Mouse (Mus musculus) kidney, adult 18-20 months (tissue): Measurements from ENCODE around the gene Ube2q2.

ENCODE experiments used
- DNase-seq: peaks from one replicate; pipeline ENCODE4 v3.0.0; 2021

Ube2q2 gene

DNA sequence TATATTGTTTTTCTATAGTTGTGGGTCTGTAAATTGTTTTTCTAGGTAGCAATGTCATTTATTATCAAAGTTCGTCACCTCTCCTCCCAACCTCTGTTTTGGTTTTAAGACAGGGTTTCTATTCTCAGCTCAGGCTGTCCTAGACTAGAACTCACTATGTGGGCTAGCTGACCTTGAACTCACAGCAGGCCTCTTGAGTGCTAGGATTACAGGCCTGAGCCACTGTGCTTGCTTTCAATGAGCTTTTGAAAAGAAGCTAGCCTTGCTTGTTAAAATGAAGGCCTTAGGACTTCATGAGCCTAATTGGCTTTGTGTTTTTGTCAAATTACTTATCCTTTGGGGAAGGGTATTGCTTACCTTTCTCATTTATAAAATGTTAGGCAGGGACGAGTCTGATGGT lies 25.6 kb downstream of the Ube2q2 start:
- DNase-seq: no peak

DNA sequence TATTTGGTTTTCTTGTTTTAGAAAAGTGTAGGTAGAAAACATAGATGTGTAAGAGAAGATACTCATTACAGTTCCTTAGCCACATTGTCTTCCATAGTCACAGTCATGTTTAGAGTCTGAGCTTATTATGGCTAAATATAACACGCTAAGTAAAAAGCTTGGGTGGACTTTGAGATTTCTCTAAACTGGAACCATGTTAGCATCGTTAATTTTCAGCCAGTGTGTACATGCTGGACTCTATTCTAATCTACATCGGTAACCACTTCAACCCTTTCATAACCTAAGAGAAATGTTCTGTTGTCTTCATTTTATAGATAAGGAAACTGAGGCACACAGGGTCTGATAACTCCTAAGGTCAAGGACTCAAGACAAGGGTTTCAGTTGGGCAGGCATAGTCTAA lies 47.2 kb downstream of the Ube2q2 start:
- no peak for DNase-seq

DNA sequence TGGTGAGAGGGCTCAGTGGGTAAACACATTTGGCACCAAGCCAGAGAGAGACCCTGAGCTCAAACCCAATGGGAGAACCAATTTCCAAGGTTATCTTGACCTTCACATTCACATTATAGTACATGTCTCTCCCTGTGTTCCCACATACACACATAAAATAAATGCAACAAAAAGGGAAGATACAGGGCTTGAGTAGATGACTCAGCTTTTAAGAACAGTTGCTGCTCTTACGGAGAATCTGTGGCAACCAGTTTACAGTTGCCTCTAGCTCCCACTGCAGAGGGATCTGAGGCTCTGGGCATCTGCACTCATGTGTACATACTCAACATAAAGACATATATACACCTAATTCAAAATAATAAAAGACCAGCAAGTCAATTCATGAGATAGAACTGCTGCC lies 49.6 kb downstream of the Ube2q2 start:
- no peak for DNase-seq

DNA sequence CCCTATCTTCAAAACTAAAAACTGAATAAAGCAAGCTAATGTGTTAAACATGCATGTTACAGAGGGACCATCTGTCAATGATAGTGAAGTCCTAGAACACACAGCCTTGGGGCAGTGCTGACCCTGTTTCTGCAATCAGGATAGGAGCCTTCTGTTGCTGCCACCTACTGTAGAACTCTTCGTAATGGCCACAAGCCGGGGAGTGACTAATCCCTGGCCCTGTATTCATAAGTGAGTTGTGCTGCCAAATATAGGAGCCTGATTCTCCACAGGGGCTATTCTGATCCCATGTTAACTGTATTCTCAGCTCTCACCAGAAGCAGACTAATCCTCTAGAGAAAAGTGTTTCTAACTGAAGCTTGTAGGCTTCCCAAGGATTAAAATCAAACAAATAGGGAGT lies 50.7 kb downstream of the Ube2q2 start:
- DNase-seq: no peak

DNA sequence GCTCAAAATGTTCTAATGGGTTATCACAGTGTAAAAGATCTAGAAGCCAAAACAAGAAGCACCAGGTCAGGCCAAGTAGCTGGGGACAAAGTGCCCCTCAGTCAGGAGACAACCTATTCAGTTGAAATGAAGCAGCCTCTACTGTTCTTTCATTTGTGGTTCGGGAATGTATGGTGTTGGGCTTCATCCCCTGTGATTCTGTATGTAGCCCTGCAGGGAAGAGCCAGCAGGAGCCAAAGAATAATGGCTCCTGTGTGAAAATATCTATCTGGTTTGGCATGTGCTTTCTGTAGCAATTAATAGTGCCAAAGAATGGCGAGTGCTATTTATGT lies 59.8 kb downstream of the Ube2q2 start:
- no peak for DNase-seq

DNA sequence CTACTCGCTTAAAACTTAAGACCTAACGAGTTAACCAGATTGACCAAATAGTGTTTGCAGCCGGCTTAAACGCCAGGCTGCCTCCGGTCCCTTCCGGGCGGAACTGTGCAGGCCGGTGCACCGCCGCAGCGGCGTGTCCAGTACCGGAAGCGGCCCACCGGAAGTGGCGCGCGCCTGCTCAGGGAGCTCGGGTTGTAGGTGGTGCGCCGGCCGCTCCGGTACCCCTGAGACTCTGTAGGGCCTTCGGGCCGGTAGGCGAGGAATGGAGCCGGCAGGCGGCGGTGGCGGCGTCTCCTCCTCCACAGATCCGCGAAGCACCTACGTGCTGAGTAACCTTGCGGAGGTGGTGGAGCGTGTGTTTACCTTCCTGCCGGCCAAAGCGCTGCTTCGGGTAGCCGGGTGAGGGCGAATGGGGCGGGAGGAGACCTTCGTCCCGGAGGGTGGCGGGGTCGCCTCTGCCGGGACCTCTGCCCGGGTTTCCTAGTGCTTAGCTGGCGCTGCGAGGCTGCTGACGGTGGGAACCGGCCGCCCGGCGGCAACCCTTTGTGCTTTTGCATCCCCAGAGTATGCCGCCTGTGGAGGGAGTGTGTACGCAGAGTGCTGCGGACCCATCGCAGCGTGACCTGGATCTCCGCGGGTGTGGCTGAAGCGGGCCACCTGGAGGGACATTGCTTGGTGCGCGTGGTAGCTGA lies 60.3 kb downstream of the Ube2q2 start, which contains the start of gene Fbxo22:
TSS of gene Fbxo22 (plus strand) at position 136 of the 692 bp plus-strand sequence.
- DNase-seq: peak; percentile 88

DNA sequence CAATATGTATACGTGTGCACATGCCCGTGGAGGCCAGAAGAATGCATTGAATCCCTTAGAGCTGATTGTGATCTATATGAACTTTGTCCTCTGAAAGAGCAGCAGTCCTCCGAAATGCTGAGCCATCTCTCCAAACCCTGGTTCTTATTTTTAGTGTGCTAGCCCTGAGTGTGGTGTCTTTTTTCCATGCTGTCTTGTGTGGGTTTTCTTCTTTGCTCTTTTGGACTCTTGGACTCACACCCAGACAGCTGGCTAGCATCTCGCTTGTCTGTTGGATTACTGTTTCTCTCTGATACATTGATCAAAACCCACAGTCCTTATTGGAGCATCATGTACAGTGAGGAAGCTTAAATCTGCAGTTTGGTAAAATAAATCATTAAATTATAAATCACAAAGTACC lies 63.0 kb downstream of the Ube2q2 start:
- DNase-seq: peak; percentile 35

DNA sequence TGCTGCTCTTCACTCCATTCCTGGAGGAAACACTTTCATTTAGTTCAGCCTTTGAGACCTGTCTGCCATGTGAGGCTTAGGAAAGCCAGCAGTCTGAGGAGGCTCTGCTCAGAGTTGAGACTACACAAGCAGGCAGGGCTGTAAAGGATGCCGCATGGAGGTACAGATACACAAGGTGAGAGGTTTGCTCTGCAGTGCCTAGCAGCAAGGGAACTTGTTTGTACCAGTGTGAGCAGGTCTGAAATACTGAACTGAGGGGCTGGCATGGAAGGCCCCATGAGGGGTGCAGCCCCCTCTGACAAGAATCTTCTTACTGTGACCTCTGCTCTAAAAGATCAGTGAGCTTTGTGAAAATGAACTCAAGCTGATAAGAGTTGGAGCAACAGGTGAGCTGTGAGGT lies 64.7 kb downstream of the Ube2q2 start:
- no peak for DNase-seq

DNA sequence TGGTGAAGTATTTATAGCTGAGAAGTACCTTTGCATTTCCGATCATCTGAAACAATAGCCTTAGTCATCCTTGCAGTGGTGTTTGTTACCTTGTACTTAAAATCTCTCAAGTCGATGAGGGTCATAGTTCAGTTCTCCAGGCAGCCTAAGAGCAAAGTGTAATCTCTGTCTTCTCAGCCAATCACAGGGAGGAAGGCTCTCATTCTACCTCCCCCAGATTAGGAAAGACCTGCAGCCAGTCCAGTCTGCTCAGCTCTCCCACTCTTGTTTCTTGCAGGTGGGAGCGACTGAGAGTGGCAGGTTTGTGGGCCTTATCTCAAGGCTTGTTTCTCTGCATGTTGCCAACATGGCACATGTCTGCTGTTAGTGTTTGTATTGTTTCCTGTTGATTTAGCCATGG lies 66.4 kb downstream of the Ube2q2 start:
- DNase-seq: no peak

DNA sequence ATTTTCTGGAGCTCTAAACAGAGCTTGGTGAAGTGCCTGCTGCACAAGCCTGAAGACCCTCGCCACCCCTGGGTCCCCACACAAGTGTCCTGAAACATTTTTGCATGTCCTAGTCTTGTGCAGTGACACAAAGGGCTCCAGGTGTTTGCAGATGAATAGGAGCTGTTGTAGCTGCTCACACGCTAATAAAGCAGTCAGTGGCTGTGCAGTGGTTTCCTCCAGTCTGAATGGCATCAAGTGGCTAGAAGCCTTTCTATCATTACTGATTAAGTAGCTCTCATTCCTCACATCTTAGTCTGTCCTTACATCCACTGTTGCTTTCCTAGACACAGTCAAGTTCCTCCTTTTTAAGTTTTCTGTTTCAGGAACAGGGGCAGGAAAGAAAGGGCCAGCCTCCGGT lies 67.0 kb downstream of the Ube2q2 start:
- DNase-seq: no peak

DNA sequence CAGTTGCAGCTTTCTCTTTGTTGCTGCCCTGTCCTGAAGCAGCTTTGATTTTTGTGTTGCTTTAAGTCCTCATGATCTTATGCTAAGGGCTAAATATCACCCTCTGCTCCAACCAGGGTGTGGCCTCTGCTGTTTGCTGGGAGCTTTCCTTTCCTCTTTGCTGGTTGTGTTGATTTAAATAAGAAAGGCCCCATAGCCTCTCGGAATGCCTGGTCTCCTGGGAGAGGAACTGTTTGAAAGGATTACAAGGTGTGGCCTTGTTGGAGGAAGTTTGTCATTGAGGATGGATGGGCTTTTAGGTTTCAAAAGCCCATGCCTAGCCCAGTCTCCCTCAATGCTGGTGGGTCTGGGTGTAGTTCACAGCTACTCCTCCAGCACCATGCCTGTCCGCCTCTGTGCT lies 67.4 kb downstream of the Ube2q2 start:
- no peak for DNase-seq

DNA sequence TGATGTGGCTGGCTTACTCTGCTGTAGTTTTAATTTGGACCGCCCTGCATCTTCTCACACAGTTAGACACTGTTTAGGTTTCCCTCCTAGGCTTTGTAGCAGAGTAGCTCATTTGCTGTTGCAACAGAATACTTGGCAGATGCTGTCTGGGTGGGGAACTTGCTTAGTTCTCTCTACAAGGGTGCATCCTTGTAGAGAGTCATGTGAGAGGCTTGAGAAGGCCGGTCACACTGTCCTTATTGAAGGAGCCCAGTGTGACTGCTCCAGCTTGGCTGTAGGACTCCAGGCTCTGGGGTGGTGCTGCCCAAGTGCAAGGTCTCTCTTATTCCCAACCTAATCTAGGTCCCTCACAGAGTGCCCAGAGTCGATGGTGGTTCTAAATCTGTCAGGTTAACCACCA lies 68.7 kb downstream of the Ube2q2 start:
- DNase-seq: no peak

DNA sequence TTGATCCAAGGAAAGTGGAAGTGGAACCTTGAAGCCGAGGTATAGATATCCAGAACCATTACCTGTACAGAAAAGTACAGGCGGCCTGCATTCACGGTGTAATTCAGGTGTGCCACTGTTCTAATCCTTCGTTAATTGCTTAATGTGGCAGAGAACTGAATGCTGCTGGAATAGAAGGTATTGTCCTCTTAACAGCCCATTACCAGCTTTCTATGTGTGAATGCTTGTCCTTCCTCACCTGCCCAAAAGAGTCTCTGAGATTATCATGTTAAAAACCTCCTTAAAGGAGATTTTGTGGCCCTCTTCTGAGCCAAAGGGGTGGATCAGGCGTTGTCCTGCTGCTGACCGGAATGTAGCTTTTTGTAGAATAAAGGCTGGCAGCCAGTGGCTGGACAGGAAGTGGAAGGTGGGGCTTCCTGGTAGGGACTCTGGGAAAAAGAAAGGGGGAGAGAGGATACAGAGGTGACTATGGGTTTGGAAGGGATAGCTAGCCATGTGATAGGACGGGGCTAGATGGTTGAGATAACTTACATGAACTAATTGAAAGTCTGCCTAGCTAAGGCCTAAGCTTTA lies 76.6 kb downstream of the Ube2q2 start:
- DNase-seq: no peak

DNA sequence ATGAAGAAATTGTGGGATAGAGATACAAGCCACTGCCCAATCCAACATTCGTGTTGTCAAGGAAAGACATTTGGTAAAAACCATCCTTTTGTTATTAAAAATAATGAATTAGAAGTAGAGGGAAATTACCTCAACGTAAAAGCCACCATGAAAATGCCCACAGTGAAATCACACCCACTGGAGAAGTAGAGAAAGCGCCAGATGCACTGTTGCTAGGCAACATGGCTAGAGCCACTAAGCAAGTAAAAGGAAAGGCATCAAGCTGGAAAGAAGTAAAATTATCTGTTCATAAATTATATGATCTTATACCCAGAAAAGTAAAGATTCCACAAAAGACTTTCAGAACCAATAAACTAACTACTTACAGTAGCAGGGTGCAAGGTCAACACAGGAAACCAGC lies 77.6 kb downstream of the Ube2q2 start:
- DNase-seq: no peak

DNA sequence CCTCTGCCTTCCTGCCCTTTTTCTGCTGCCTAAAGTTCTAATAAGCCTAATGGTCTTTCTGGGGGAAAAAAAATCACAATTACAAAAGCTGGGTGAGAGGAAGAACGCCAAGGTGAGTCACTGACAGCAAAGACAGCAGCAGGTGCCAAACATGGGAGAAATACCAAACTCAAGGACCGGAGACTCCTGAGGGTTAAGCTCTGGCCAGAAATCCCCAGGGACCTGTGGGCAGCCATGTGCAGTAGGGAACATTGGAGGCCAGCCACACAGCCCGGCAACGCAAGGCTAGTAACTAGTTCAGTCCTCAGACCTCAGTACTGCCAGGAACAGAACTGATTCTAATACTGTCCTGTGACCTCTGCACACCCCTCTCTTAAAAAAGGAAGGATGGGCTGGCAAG lies 79.5 kb downstream of the Ube2q2 start:
- DNase-seq: no peak

DNA sequence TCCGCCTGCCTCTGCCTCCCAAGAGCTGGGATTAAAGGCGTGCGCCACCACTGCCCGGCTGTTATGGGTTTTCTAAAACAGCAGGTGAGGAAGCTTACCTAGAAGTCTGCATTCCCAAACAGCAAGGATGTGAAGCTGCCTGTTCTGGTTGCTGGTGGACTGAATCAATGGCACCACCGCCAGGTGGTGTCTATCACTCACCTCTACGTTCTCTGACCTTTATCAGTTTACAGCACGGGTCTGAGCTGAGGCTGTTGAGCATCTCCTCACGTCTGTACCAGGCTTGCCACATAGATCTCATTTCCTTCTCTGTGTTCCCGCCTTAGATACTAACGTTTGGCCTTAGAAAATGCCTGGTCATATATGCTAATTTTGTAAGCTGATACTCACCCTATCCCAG lies 80.4 kb downstream of the Ube2q2 start:
- no peak for DNase-seq

DNA sequence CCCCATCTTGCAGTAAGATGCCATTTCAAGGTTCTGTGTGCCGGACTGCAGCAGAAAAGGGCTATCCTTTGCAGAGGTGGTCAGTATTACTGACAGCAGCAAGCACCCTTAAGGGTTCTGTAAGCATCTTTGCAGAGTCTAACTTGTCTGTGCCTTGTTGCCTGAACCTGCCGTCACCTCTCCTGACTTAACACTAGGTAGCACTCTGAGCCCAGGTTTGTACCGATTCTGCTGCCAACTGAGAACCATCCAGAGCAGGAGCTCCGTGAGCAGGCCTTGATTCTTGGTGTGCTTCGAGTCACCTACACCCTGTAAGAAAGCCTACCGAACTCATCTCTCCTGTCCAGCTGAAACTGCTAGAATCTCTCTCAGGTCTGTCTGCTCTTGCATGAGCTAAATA lies 82.9 kb downstream of the Ube2q2 start:
- DNase-seq: peak; percentile 36

DNA sequence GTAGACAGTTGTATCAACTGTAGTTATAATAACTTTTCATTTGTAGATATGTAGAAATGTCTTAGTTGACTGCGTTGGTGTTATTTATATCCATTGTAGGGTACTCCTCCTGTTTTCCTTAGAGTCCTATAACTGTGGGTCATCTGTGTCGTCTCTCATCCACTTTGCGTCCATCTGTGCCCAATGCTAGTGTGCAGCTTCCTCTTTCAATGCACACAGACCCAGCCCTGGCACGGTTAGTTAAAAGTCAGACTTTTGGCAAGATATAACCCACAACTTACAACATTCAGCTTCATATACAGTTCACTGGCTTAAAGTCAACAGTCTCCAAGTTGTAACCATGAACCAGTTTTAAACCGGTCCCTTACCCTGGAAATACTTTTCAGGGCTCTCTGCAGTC lies 83.5 kb downstream of the Ube2q2 start:
- no peak for DNase-seq

DNA sequence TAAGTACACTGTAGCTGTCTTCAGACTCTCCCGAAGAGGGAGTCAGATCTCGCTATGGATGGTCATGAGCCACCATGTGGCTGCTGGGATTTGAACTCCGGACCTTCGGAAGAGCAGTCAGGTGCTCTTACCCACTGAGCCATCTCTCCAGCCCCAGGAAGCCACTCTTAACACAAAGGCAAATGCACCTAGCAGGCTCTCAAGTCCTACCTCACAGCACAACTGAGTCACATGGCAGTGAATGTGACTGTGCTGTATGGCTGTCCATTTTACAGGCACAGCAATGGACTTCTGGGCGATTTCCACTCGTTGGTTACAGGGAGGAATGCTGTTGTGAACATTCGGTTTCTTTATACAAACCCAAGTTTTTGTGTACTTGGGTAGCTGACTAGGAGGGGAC lies 83.9 kb downstream of the Ube2q2 start:
- no peak for DNase-seq

DNA sequence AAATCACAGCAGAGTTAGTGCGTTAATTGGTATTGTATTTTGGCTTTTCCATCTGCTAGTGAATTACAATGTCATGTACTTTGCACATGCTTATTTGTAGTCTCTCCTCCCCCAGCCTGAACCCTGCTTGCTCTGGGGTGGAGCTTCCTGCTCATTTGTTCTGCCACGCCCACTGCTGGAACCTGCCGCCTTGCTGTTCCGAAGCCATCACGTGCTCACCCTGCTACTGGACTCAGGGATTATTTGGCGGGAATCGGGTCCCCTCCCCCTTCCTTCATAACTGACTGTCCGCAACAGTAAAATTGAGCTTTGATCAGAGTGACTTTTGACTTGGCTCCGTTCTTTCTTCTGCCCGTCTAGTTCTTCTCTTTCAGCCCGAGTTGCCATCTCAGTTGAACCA lies 84.4 kb downstream of the Ube2q2 start:
- DNase-seq: peak; percentile 79

DNA sequence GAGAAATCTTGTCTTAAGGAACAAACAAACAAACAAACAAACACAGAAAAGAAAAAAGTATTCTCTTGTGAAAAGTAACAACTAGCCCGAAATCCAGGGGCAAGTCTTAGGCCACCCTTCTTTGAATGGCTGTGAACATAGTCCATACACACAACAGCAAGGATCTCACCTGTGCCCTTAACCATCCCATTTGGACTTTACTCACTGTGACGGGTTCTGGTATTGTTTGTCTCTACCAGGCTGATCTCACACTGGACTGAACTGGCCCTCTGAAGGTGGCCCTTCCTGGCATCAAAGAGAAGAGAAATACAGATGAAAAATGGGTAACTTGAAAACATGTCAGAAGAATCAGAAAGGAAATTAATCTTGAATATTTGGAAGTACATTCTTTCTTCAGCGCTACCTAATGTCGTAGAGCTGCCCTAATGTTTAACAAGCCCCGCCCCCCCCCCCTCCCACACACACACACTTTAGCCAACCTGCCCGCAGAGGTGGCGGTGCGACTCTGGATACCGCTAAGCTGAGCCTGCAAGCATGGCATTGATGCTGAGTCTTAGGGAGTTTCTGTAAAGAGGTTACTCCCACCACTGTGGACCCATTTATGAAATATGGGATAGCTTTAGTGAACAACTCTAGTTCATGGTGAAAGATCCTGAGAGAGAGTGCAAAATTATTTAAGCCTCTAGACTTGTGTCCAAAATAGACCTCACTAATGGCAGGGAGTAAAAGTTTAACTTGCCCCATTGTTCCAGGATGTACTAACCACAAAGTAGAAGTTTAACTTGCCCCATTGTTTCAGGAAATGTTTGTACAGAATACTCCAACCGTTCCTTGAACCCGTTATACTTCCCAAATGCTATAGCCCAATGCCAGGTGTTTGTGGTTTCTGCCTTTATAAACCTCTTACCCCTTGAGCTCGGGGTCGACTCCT lies 87.8 kb downstream of the Ube2q2 start:
- no peak for DNase-seq

DNA sequence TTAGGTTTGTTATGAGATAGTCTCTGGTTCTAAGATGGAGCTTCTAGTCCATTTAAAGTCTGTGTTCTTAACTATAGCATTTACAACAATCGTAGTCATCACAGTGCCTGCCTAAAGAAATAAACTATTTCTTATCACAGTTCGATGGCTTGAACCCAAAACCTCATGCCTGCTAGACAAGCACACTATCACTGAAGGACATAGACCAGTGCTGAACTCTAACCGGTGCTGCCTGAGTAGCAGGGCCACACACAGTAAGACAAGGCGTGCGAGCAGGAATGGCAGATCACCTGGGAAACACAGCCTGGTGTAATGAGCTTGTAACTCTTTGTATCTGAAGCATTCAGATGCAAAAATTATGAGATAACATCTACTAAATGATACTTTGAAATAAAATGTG lies 92.2 kb downstream of the Ube2q2 start:
- DNase-seq: no peak

DNA sequence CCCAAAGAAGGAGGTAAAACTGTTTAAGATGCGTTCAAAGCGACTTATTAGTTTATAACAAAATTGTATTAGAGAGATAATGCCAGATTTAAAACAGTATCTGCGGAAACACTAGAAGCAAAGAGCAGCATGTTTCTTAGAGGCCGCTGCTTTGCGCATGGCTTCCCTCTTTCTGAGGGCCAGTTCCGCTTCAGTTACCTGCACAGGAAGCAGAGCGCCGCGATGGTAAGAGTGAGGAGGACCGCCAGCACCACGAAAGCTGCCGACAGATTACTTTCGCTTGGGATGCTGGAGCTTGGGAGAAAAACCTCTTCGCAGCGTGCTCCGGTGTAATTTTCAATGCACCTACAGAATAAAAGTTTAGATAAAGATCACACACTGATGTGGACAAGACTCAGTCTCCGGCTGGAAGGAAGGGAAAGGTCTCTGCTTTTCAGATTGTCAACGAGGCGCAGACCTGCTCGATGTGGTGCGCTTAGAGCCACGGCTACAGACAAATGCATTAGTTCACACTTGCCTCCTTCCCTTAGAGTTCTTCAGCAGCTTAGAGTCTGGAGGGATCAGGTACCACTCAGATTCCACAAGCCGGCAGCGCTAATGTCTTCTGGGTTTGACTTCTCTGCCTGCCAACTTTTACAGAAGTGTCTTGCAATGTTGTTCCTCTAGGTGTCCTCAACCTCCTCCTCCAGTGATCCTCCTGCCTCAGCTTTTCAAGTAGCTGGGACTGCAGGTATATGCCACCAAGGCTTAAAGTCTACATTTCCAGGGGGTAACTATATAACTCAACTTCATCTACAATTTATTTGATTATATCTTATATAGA lies 93.4 kb downstream of the Ube2q2 start:
- peak; percentile 23 for DNase-seq
